Mouse (Mus musculus): ENCODE results near the gene Ptpn4.

The Ptpn4 gene

GRCm38 (mm10) chr1:119837035-119837751 is at the start of gene Ptpn4:
TSS of gene Ptpn4 (minus strand) at chr1:119837613.
- peak; percentile 100 for DNase-seq

GRCm38 (mm10) chr1:119886320-119886719 is 48.9 kb upstream of the Ptpn4 start:
- no peak for DNase-seq

GRCm38 (mm10) chr1:119884272-119884671 is 46.9 kb upstream of the Ptpn4 start:
- no peak for DNase-seq

GRCm38 (mm10) chr1:119878909-119879308 is 41.5 kb upstream of the Ptpn4 start:
- DNase-seq, result no peak

GRCm38 (mm10) chr1:119877469-119877868 is 40.1 kb upstream of the Ptpn4 start:
- no peak for DNase-seq

GRCm38 (mm10) chr1:119868395-119869161 is 31.2 kb upstream of the Ptpn4 start:
- no peak for DNase-seq

GRCm38 (mm10) chr1:119867300-119867699 is 29.9 kb upstream of the Ptpn4 start:
- no peak for DNase-seq

GRCm38 (mm10) chr1:119865311-119865710 is 27.9 kb upstream of the Ptpn4 start:
- no peak for DNase-seq

- no peak for DNase-seq
Observed at GRCm38 (mm10) chr1:119863507-119864296, 26.3 kb upstream of the Ptpn4 start.

- no peak for DNase-seq
Observed at GRCm38 (mm10) chr1:119859566-119859965, 22.2 kb upstream of the Ptpn4 start.

- no peak for DNase-seq
Observed at GRCm38 (mm10) chr1:119852980-119853379, 15.6 kb upstream of the Ptpn4 start.

GRCm38 (mm10) chr1:119852339-119852738 is 14.9 kb upstream of the Ptpn4 start:
- DNase-seq, result no peak

GRCm38 (mm10) chr1:119849146-119849935 is 11.9 kb upstream of the Ptpn4 start:
- DNase-seq, result no peak

GRCm38 (mm10) chr1:119845321-119845720 is 7.9 kb upstream of the Ptpn4 start:
- no peak for DNase-seq

GRCm38 (mm10) chr1:119843121-119843520 is 5.7 kb upstream of the Ptpn4 start:
- DNase-seq, result no peak

- peak; percentile 48 for DNase-seq
Observed at GRCm38 (mm10) chr1:119838241-119838640, 828 bp upstream of the Ptpn4 start.

- no peak for DNase-seq
Observed at GRCm38 (mm10) chr1:119836479-119837015, 866 bp downstream of the Ptpn4 start.

- DNase-seq, result no peak
Observed at GRCm38 (mm10) chr1:119835726-119836478, 1.5 kb downstream of the Ptpn4 start.

GRCm38 (mm10) chr1:119828160-119828559 is 9.3 kb downstream of the Ptpn4 start:
- no peak for DNase-seq

- no peak for DNase-seq
Observed at GRCm38 (mm10) chr1:119818704-119819103, 18.7 kb downstream of the Ptpn4 start.

- DNase-seq, result no peak
Observed at GRCm38 (mm10) chr1:119807707-119808106, 29.7 kb downstream of the Ptpn4 start.

- no peak for DNase-seq
Observed at GRCm38 (mm10) chr1:119805984-119806383, 31.4 kb downstream of the Ptpn4 start.
